Mouse (Mus musculus) hindbrain, embryonic 12.5 days (tissue): ENCODE measurements around the gene Vmn2r121. TPM values are rescaled to one million over a fixed set of nuclear protein-coding genes. Genes with fewer than 3 reads are reported as not detected.

Experiments used
- ATAC-seq: fragments of 200-750 bp; cut with Nextera tagmentation; 2 replicates; pipeline ENCODE4 v1.8.0; 2017; ENCODE audit warnings: moderate TSS enrichment; ENCODE audit not compliant: low FRiP score
- H3K27ac ChIP-seq: fragments of 300-500 bp; sonication (generic); 2 replicates; pipeline ENCODE4 v1.5.1; 2016; ENCODE audit warnings: mild to moderate bottlenecking
- H3K27me3 ChIP-seq: fragments of 300-500 bp; sonication (generic); 2 replicates; pipeline ENCODE4 v1.6.1; 2016; ENCODE audit warnings: mild to moderate bottlenecking
- H3K36me3 ChIP-seq: fragments of 300-500 bp; sonication (generic); 2 replicates; pipeline ENCODE4 v1.6.1; 2016; ENCODE audit warnings: mild to moderate bottlenecking
- H3K4me1 ChIP-seq: fragments of 300-500 bp; sonication (generic); 2 replicates; pipeline ENCODE4 v1.6.1; 2016
- H3K4me2 ChIP-seq: fragments of 300-500 bp; sonication (generic); replicated peaks from 2 replicates; pipeline ENCODE4 v1.6.1; 2016; ENCODE audit warnings: mild to moderate bottlenecking
- H3K4me3 ChIP-seq: fragments of 300-500 bp; sonication (generic); 2 replicates; pipeline ENCODE4 v1.5.1; 2016; ENCODE audit warnings: mild to moderate bottlenecking
- H3K9ac ChIP-seq: fragments of 300-500 bp; sonication (generic); 2 replicates; pipeline ENCODE4 v1.6.1; 2016; ENCODE audit warnings: mild to moderate bottlenecking, moderate library complexity
- H3K9me3 ChIP-seq: fragments of 300-500 bp; sonication (generic); replicated peaks from 2 replicates; pipeline ENCODE4 v1.6.1; 2016; ENCODE audit warnings: mild to moderate bottlenecking
- WGBS: fragments of 180-500 bp; shearing (Covaris S2); methylation state at CpG from one replicate; pipeline ENCODE4 v1.1.7; 2016; 5-methylcytosine and 5-hydroxymethylcytosine counted together
- polyA plus RNA-seq: library from polyadenylated mRNA; unstranded; fragments of >200 nt; fragmentation: Nextera tagmentation; extraction: Ambion mirVana; gene quantifications from 2 replicates; pipeline ENCODE4 v1.2.1, GENCODE M21; 2016

Vmn2r121 gene
- not detected in 2 replicates for polyA plus RNA-seq

DNA sequence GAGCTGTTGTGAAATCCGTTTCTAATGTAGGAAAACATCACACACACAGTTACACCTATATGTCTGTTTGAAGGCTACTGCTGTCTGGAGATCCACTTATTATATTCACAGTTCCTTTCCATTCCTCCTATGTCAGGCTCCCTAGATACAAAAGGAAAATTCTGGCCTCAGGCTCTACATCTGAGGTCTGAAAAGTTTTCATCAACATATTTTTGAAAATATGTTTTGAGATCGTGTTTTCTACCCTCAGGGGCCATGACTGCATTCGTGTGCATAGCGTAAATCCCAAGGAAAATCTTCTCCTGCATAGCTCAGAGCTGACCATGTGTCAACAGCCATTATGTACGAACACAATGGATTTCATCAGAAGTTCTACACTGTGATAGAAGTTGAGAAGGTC is at the start of gene Vmn2r121:
Gene Vmn2r121, minus strand, starts transcription at position 101 of the 400 bp plus-strand sequence.
- H3K4me3 ChIP-seq, result no peak within 1 kb of the TSS
- ATAC-seq, result no peak
- WGBS, result 70% methylated on average over 5 of the region's 5 CpGs
- no peak within 1 kb of the TSS for H3K4me2 ChIP-seq
- no peak within 1 kb of the TSS for H3K9ac ChIP-seq
- H3K9me3 ChIP-seq, result no peaks in the 10 kb centered on the region
- no peaks in the 10 kb centered on the region for H3K36me3 ChIP-seq
- no peak within 1 kb of the TSS for H3K27ac ChIP-seq
- no peaks in the 10 kb centered on the region for H3K4me1 ChIP-seq
- H3K27me3 ChIP-seq, result no peaks in the 10 kb centered on the region
